Mouse (Mus musculus) intestine, postnatal 0 days (tissue): Measurements from ENCODE around the gene Ssbp4. TPM values are rescaled to one million over a fixed set of nuclear protein-coding genes. Genes with fewer than 3 reads are reported as not detected.

ENCODE experiments used
- ATAC-seq: fragments of 200-750 bp; cut with Nextera tagmentation; 2 replicates; pipeline ENCODE4 v1.8.0; 2017; ENCODE audit warnings: mild to moderate bottlenecking, moderate TSS enrichment, moderate library complexity
- H3K27ac ChIP-seq: fragments of 300-500 bp; sonication (generic); 2 replicates; pipeline ENCODE4 v1.5.1; 2014; ENCODE audit warnings: mild to moderate bottlenecking, low read depth, low read length, moderate library complexity
- H3K27me3 ChIP-seq: fragments of 300-500 bp; sonication (generic); replicated peaks from 2 replicates; pipeline ENCODE4 v1.6.1; 2014; ENCODE audit warnings: low read length, mixed read lengths; ENCODE audit not compliant: control insufficient read depth, insufficient read depth
- H3K36me3 ChIP-seq: fragments of 300-500 bp; sonication (generic); 2 replicates; pipeline ENCODE4 v1.6.1; 2014; ENCODE audit warnings: mild to moderate bottlenecking, moderate library complexity; ENCODE audit not compliant: control insufficient read depth, insufficient read depth
- H3K4me1 ChIP-seq: fragments of 300-500 bp; sonication (generic); replicated peaks from 2 replicates; pipeline ENCODE4 v1.6.1; 2014; ENCODE audit warnings: antibody characterized with exemption, low read length, mixed read lengths; ENCODE audit not compliant: control insufficient read depth, insufficient read depth
- H3K4me2 ChIP-seq: fragments of 300-500 bp; sonication (generic); replicated peaks from 2 replicates; pipeline ENCODE4 v1.6.1; 2014; ENCODE audit warnings: low read depth, mild to moderate bottlenecking, moderate library complexity
- H3K4me3 ChIP-seq: fragments of 300-500 bp; sonication (generic); 2 replicates; pipeline ENCODE4 v1.5.1; 2014; ENCODE audit warnings: low read depth, low read length
- H3K9ac ChIP-seq: fragments of 300-500 bp; sonication (generic); 2 replicates; pipeline ENCODE4 v1.6.1; 2014; ENCODE audit warnings: mild to moderate bottlenecking, low read depth, low read length
- H3K9me3 ChIP-seq: fragments of 300-500 bp; sonication (generic); 2 replicates; pipeline ENCODE4 v1.6.1; 2016; ENCODE audit warnings: mixed run types; ENCODE audit not compliant: control insufficient read depth
- CTCF ChIP-seq: sonication (generic); IDR thresholded peaks from 2 replicates; pipeline ENCODE4 v1.5.1; 2016; ENCODE audit warnings: low read depth, mild to moderate bottlenecking, control low read depth, antibody characterized with exemption, moderate library complexity
- WGBS: fragments of 180-500 bp; shearing (Covaris S2); extraction: QIAGEN DNeasy Blood & Tissue Kit; methylation state at CpG from one replicate; pipeline ENCODE4 v1.1.7; 2014; 5-methylcytosine and 5-hydroxymethylcytosine counted together
- polyA plus RNA-seq: library from polyadenylated mRNA; unstranded; fragments of >200 nt; fragmentation: Nextera tagmentation; extraction: Ambion mirVana; gene quantifications from 2 replicates; pipeline ENCODE4 v1.2.1, GENCODE M21; 2015

Ssbp4 gene
- polyA plus RNA-seq, 1 experiment from 2014 or later, result 65.3 TPM

DNA sequence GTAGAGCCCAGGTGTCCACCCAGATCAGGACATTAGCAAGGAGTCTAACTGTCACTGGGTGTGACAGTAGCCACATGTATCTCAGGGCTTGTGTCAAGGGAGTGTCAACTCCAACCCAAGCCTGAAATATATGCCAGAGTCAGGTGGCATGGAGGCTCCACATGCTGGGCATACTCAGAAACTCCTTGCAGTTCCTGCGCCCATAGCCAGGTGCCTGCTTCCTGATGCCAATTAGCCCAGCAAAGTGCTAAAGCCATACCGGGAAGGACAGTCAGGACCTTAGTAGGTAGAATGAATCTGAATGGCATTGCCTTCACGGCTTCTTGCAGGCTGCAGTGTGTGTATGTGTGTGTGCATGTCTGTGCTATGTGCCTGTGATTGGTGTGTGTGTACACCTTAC is 31.5 kb downstream of the Ssbp4 start:
- no peak for TF ChIP-seq CTCF
- ATAC-seq, result no peak

GRCm38 (mm10) chr8:70574915-70575314 is 33.8 kb downstream of the Ssbp4 start:
- 56% methylated on average over 4 of the region's 4 CpGs for WGBS
- Histone ChIP-seq H3K4me2 (no peak overlapping the region), H3K36me3 (peaks cover 35% of the 10 kb centered on the region), H3K27ac (no peak overlapping the region), H3K4me1 (no peaks in the 10 kb centered on the region; the same call in 1 of the 2 replicates), H3K9me3 (no peaks in the 10 kb centered on the region), H3K9ac (no peak overlapping the region), H3K27me3 (no peaks in the 10 kb centered on the region), H3K4me3 (no peak overlapping the region)
- ATAC-seq, result no peak
- TF ChIP-seq CTCF, result no peak

More for the DNA sequence above, 31.5 kb downstream of the Ssbp4 start:
- WGBS, result 98% methylated on average over 3 of the region's 3 CpGs
- Histone ChIP-seq H3K9ac (no peak overlapping the region), H3K36me3 (peaks cover 58% of the 10 kb centered on the region), H3K4me1 (no peaks in the 10 kb centered on the region; the same call in 1 of the 2 replicates), H3K27ac (no peak overlapping the region), H3K4me3 (no peak overlapping the region), H3K4me2 (no peak overlapping the region), H3K9me3 (no peaks in the 10 kb centered on the region), H3K27me3 (no peaks in the 10 kb centered on the region)

GRCm38 (mm10) chr8:70574302-70574701 is 34.4 kb downstream of the Ssbp4 start:
- Histone ChIP-seq H3K36me3 (peaks cover 33% of the 10 kb centered on the region), H3K4me2 (no peak overlapping the region), H3K9me3 (no peaks in the 10 kb centered on the region), H3K27ac (no peak overlapping the region), H3K4me3 (no peak overlapping the region), H3K9ac (no peak overlapping the region), H3K4me1 (no peaks in the 10 kb centered on the region; the same call in 1 of the 2 replicates), H3K27me3 (no peaks in the 10 kb centered on the region)
- TF ChIP-seq CTCF, result no peak
- no peak for ATAC-seq

- H3K9me3 ChIP-seq, result no peaks in the 10 kb centered on the region
- peaks cover 19% of the 10 kb centered on the region; the same call in 1 of the 2 replicates for H3K36me3 ChIP-seq
- no peak overlapping the region for H3K4me2 ChIP-seq
- no peak overlapping the region for H3K27ac ChIP-seq
- H3K27me3 ChIP-seq, result no peaks in the 10 kb centered on the region
- no peak for TF ChIP-seq CTCF
- H3K9ac ChIP-seq, result no peak overlapping the region
- H3K4me1 ChIP-seq, result no peaks in the 10 kb centered on the region; the same call in 1 of the 2 replicates
- no peak overlapping the region for H3K4me3 ChIP-seq
- peak; percentile 9; the same call in 1 of the 2 replicates for ATAC-seq
- 87% methylated on average over 6 of the region's 6 CpGs for WGBS
Observed at GRCm38 (mm10) chr8:70570990-70571389, 37.7 kb downstream of the Ssbp4 start.

DNA sequence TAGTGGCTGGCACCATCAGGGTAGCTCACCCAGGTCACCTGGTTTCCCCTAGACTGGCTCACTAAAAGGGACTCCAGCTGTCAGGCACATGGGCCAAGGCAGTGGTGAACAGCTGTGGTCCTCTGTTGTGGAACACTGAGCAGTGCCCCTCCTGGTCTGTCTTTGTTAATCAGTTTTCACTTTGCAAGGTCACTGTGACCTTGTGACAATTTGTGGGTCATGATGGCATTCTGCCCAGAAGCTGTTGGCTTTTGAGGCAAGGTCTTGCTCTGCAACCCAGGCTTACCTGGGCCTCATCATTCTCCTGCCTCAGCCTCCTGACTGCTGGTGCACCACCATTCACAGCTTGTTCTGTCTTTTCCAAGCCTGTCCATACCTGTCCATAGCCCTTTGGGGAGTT is 38.3 kb downstream of the Ssbp4 start:
- Histone ChIP-seq H3K4me1 (no peaks in the 10 kb centered on the region; the same call in 1 of the 2 replicates), H3K9me3 (no peaks in the 10 kb centered on the region), H3K27me3 (no peaks in the 10 kb centered on the region), H3K27ac (no peak overlapping the region), H3K9ac (no peak overlapping the region), H3K36me3 (peaks cover 19% of the 10 kb centered on the region; the same call in 1 of the 2 replicates), H3K4me3 (no peak overlapping the region), H3K4me2 (no peak overlapping the region)
- ATAC-seq, result no peak
- no peak for TF ChIP-seq CTCF

GRCm38 (mm10) chr8:70565561-70565960 is 43.1 kb downstream of the Ssbp4 start:
- 30% methylated on average over 3 of the region's 3 CpGs for WGBS
- Histone ChIP-seq H3K9ac (no peak overlapping the region), H3K27ac (peak overlapping the region; percentile 17; the same call in 1 of the 2 replicates), H3K4me3 (no peak overlapping the region), H3K27me3 (no peaks in the 10 kb centered on the region), H3K4me1 (peaks cover 11% of the 10 kb centered on the region; the same call in 1 of the 2 replicates), H3K4me2 (no peak overlapping the region), H3K36me3 (peaks cover 5% of the 10 kb centered on the region; the same call in 1 of the 2 replicates), H3K9me3 (no peaks in the 10 kb centered on the region)
- peak; percentile 49 for ATAC-seq
- TF ChIP-seq CTCF, result no peak
